Mouse (Mus musculus): Measurements from ENCODE around the gene Gars. TPM values are rescaled to one million over a fixed set of nuclear protein-coding genes. Genes with fewer than 3 reads are reported as not detected.
A peak's percentile ranks its signal among the peaks of the same experiment; 100 is the strongest.

The Gars gene
- polyA plus RNA-seq, 1 experiment from 2014 or later: 159 TPM

GRCm38 (mm10) chr6:55018417-55018816 lies 19.4 kb upstream of the Gars start:
- WGBS: 57% methylated on average over 2 of the region's 2 CpGs
- Histone ChIP-seq H3K4me2 (ENCODE audit: low read depth, low read length) (no peak overlapping the region), H3K4me1 (ENCODE audit: control insufficient read depth, insufficient read depth, low read length) (peaks cover 14% of the 10 kb centered on the region), H3K36me3 (ENCODE audit: control insufficient read depth, insufficient read depth) (no peaks in the 10 kb centered on the region), H3K27me3 (ENCODE audit: control insufficient read depth, insufficient read depth, low read length) (no peaks in the 10 kb centered on the region), H3K4me3 (ENCODE audit: low read length) (no peak overlapping the region), H3K27ac (ENCODE audit: low read length) (no peak overlapping the region), H3K9me3 (replicated peaks; ENCODE audit: control insufficient read depth, low read length) (peaks cover 3% of the 10 kb centered on the region; the same call in 1 of the 2 replicates), H3K9ac (ENCODE audit: low read length) (no peak overlapping the region)
- ATAC-seq (replicated peaks; ENCODE audit: extremely low read depth, insufficient read depth, low FRiP score): no peak

- no peak overlapping the region for H3K4me2 ChIP-seq (ENCODE audit: low read depth, low read length)
- WGBS: 78% methylated on average over 7 of the region's 7 CpGs
Measured at GRCm38 (mm10) chr6:55021806-55022205, 16.0 kb upstream of the Gars start.

GRCm38 (mm10) chr6:55027642-55028041 lies 10.2 kb upstream of the Gars start:
- no peak for ATAC-seq (replicated peaks; ENCODE audit: extremely low read depth, insufficient read depth, low FRiP score)
- H3K9me3 ChIP-seq (replicated peaks; ENCODE audit: control insufficient read depth, low read length): no peaks in the 10 kb centered on the region
- H3K4me1 ChIP-seq (ENCODE audit: control insufficient read depth, insufficient read depth, low read length): no peaks in the 10 kb centered on the region
- no peak overlapping the region for H3K4me2 ChIP-seq (ENCODE audit: low read depth, low read length)
- H3K27me3 ChIP-seq (ENCODE audit: control insufficient read depth, insufficient read depth, low read length): no peaks in the 10 kb centered on the region
- no peak overlapping the region for H3K27ac ChIP-seq (ENCODE audit: low read length)
- no peaks in the 10 kb centered on the region for H3K36me3 ChIP-seq (ENCODE audit: control insufficient read depth, insufficient read depth)
- 74% methylated on average over 2 of the region's 2 CpGs for WGBS
- H3K9ac ChIP-seq (ENCODE audit: low read length): no peak overlapping the region
- H3K4me3 ChIP-seq (ENCODE audit: low read length): no peak overlapping the region

More at GRCm38 (mm10) chr6:55021806-55022205, 16.0 kb upstream of the Gars start:
- Histone ChIP-seq H3K4me1 (ENCODE audit: control insufficient read depth, insufficient read depth, low read length) (peaks cover 11% of the 10 kb centered on the region), H3K4me3 (ENCODE audit: low read length) (no peak overlapping the region), H3K27ac (ENCODE audit: low read length) (no peak overlapping the region), H3K36me3 (ENCODE audit: control insufficient read depth, insufficient read depth) (no peaks in the 10 kb centered on the region), H3K9me3 (replicated peaks; ENCODE audit: control insufficient read depth, low read length) (no peaks in the 10 kb centered on the region), H3K9ac (ENCODE audit: low read length) (no peak overlapping the region), H3K27me3 (ENCODE audit: control insufficient read depth, insufficient read depth, low read length) (no peaks in the 10 kb centered on the region)
- no peak for ATAC-seq (replicated peaks; ENCODE audit: extremely low read depth, insufficient read depth, low FRiP score)

GRCm38 (mm10) chr6:55036731-55037130 lies 1.1 kb upstream of the Gars start:
- H3K27me3 ChIP-seq (ENCODE audit: control insufficient read depth, insufficient read depth, low read length): no peaks in the 10 kb centered on the region
- 93% methylated on average over 4 of the region's 4 CpGs for WGBS
- no peak for ATAC-seq (replicated peaks; ENCODE audit: extremely low read depth, insufficient read depth, low FRiP score)
- H3K9me3 ChIP-seq (replicated peaks; ENCODE audit: control insufficient read depth, low read length): no peaks in the 10 kb centered on the region
- H3K9ac ChIP-seq (ENCODE audit: low read length): no peak overlapping the region
- H3K4me1 ChIP-seq (ENCODE audit: control insufficient read depth, insufficient read depth, low read length): peaks cover 13% of the 10 kb centered on the region
- no peak overlapping the region for H3K27ac ChIP-seq (ENCODE audit: low read length)
- no peak overlapping the region for H3K4me2 ChIP-seq (ENCODE audit: low read depth, low read length)
- H3K36me3 ChIP-seq (ENCODE audit: control insufficient read depth, insufficient read depth): no peaks in the 10 kb centered on the region
- no peak overlapping the region for H3K4me3 ChIP-seq (ENCODE audit: low read length)

- peak overlapping the region; percentile 92 for H3K9ac ChIP-seq (ENCODE audit: low read length)
- ATAC-seq (replicated peaks; ENCODE audit: extremely low read depth, insufficient read depth, low FRiP score): no peak
- H3K4me2 ChIP-seq (ENCODE audit: low read depth, low read length): peak overlapping the region; percentile 85
- H3K4me1 ChIP-seq (ENCODE audit: control insufficient read depth, insufficient read depth, low read length): peaks cover 13% of the 10 kb centered on the region
- H3K9me3 ChIP-seq (replicated peaks; ENCODE audit: control insufficient read depth, low read length): no peaks in the 10 kb centered on the region
- peak overlapping the region; percentile 87 for H3K27ac ChIP-seq (ENCODE audit: low read length)
- no peaks in the 10 kb centered on the region for H3K36me3 ChIP-seq (ENCODE audit: control insufficient read depth, insufficient read depth)
- H3K4me3 ChIP-seq (ENCODE audit: low read length): peak overlapping the region; percentile 69
- no peaks in the 10 kb centered on the region for H3K27me3 ChIP-seq (ENCODE audit: control insufficient read depth, insufficient read depth, low read length)
- WGBS: 3% methylated on average over 12 of the region's 12 CpGs
Measured at GRCm38 (mm10) chr6:55038671-55039445, 1.1 kb downstream of the Gars start.

- Histone ChIP-seq H3K27ac (ENCODE audit: low read length) (no peak overlapping the region; the same call in 1 of the 2 replicates), H3K9ac (ENCODE audit: low read length) (peak overlapping the region; percentile 92), H3K27me3 (ENCODE audit: control insufficient read depth, insufficient read depth, low read length) (no peaks in the 10 kb centered on the region), H3K4me1 (ENCODE audit: control insufficient read depth, insufficient read depth, low read length) (peaks cover 13% of the 10 kb centered on the region), H3K9me3 (replicated peaks; ENCODE audit: control insufficient read depth, low read length) (no peaks in the 10 kb centered on the region), H3K4me3 (ENCODE audit: low read length) (peak overlapping the region; percentile 69; the same call in 1 of the 2 replicates), H3K4me2 (ENCODE audit: low read depth, low read length) (peak overlapping the region; percentile 85), H3K36me3 (ENCODE audit: control insufficient read depth, insufficient read depth) (no peaks in the 10 kb centered on the region)
- 41% methylated on average over 6 of the region's 6 CpGs for WGBS
- ATAC-seq (replicated peaks; ENCODE audit: extremely low read depth, insufficient read depth, low FRiP score): no peak
Measured at GRCm38 (mm10) chr6:55039446-55039783, 1.6 kb downstream of the Gars start.

- Histone ChIP-seq H3K9me3 (replicated peaks; ENCODE audit: control insufficient read depth, low read length) (no peaks in the 10 kb centered on the region), H3K36me3 (ENCODE audit: control insufficient read depth, insufficient read depth) (no peaks in the 10 kb centered on the region), H3K4me3 (ENCODE audit: low read length) (no peak overlapping the region), H3K27ac (ENCODE audit: low read length) (no peak overlapping the region), H3K4me1 (ENCODE audit: control insufficient read depth, insufficient read depth, low read length) (peaks cover 13% of the 10 kb centered on the region), H3K9ac (ENCODE audit: low read length) (no peak overlapping the region), H3K27me3 (ENCODE audit: control insufficient read depth, insufficient read depth, low read length) (no peaks in the 10 kb centered on the region), H3K4me2 (ENCODE audit: low read depth, low read length) (peak overlapping the region; percentile 17; the same call in 1 of the 2 replicates)
- ATAC-seq (replicated peaks; ENCODE audit: extremely low read depth, insufficient read depth, low FRiP score): no peak
- 26% methylated on average over 1 of the region's 1 CpGs for WGBS
Measured at GRCm38 (mm10) chr6:55040031-55040430, 2.2 kb downstream of the Gars start.

- H3K4me3 ChIP-seq (ENCODE audit: low read length): no peak overlapping the region
- no peak overlapping the region for H3K9ac ChIP-seq (ENCODE audit: low read length)
- 69% methylated on average over 8 of the region's 8 CpGs for WGBS
- no peaks in the 10 kb centered on the region for H3K9me3 ChIP-seq (replicated peaks; ENCODE audit: control insufficient read depth, low read length)
- peaks cover 10% of the 10 kb centered on the region for H3K4me1 ChIP-seq (ENCODE audit: control insufficient read depth, insufficient read depth, low read length)
- no peak overlapping the region for H3K27ac ChIP-seq (ENCODE audit: low read length)
- H3K27me3 ChIP-seq (ENCODE audit: control insufficient read depth, insufficient read depth, low read length): no peaks in the 10 kb centered on the region
- no peak overlapping the region for H3K4me2 ChIP-seq (ENCODE audit: low read depth, low read length)
- no peak for ATAC-seq (replicated peaks; ENCODE audit: extremely low read depth, insufficient read depth, low FRiP score)
- peaks cover 9% of the 10 kb centered on the region for H3K36me3 ChIP-seq (ENCODE audit: control insufficient read depth, insufficient read depth)
Measured at GRCm38 (mm10) chr6:55043206-55043605, 5.4 kb downstream of the Gars start.

GRCm38 (mm10) chr6:55044542-55044941 lies 6.7 kb downstream of the Gars start:
- WGBS: 82% methylated on average over 5 of the region's 5 CpGs

More at GRCm38 (mm10) chr6:55044542-55044941, 6.7 kb downstream of the Gars start:
- Histone ChIP-seq H3K4me1 (ENCODE audit: control insufficient read depth, insufficient read depth, low read length) (peaks cover 3% of the 10 kb centered on the region; the same call in 1 of the 2 replicates), H3K27me3 (ENCODE audit: control insufficient read depth, insufficient read depth, low read length) (no peaks in the 10 kb centered on the region), H3K36me3 (ENCODE audit: control insufficient read depth, insufficient read depth) (peaks cover 10% of the 10 kb centered on the region), H3K27ac (ENCODE audit: low read length) (no peak overlapping the region), H3K9me3 (replicated peaks; ENCODE audit: control insufficient read depth, low read length) (no peaks in the 10 kb centered on the region), H3K4me2 (ENCODE audit: low read depth, low read length) (no peak overlapping the region), H3K4me3 (ENCODE audit: low read length) (no peak overlapping the region), H3K9ac (ENCODE audit: low read length) (no peak overlapping the region)
- no peak for ATAC-seq (replicated peaks; ENCODE audit: extremely low read depth, insufficient read depth, low FRiP score)
